In genomic region chr14:62573454-62573853, GRCm38 (mm10) we compare ENCODE assay signal across 16 mouse cellular contexts. TPM values are rescaled to one million over a fixed set of nuclear protein-coding genes. Genes with fewer than 3 reads are reported as not detected.
DNase-seq lines count a peak whose midpoint lies in the region; ATAC-seq and TF ChIP-seq lines count a peak whose summit lies in the region.
"Had no signal": no experiment of that assay in that cellular context is flagged by ENCODE, and none has a peak within 500 bp of the region (broad histone marks: within the 10 kb centered on the region; RNA-seq: fewer than 3 reads in every experiment).

No protein-coding gene starts in this region.

- 0% methylated on average over 2 of the region's 3 CpGs for WGBS in heart, embryonic 11.5 days (ENCODE audit: insufficient replicate concordance)
- 0% methylated on average over 2 of the region's 3 CpGs for WGBS in heart, adult 2 months
- 9% methylated on average over 2 of the region's 3 CpGs for WGBS in lung, embryonic 15.5 days
- 5% methylated on average over 1 of the region's 3 CpGs for WGBS in embryonic facial prominence, embryonic 12.5 days

- H3K27ac ChIP-seq in heart, embryonic 11.5 days (ENCODE audit: low read depth, low read length), result no peak overlapping the region
- no peak overlapping the region for H3K27ac ChIP-seq in heart, adult 2 months
- H3K27ac ChIP-seq in lung, embryonic 15.5 days, result no peak overlapping the region
- no peak overlapping the region for H3K27ac ChIP-seq in embryonic facial prominence, embryonic 12.5 days
- H3K27ac ChIP-seq: stomach, embryonic 15.5 days had no signal

- no peak overlapping the region for H3K9ac ChIP-seq in heart, embryonic 11.5 days (ENCODE audit: low read depth, low read length)
- H3K9ac ChIP-seq in heart, adult 2 months (ENCODE audit: low read depth, low read length), result no peak overlapping the region
- no peak overlapping the region; the same call in 1 of the 2 replicates for H3K9ac ChIP-seq in lung, embryonic 15.5 days
- H3K9ac ChIP-seq in embryonic facial prominence, embryonic 12.5 days, result no peak overlapping the region
- H3K9ac ChIP-seq: stomach, embryonic 15.5 days had no signal

- H3K79me2 ChIP-seq in heart, adult 2 months (replicated peaks; ENCODE audit: control insufficient read depth, insufficient read depth, low read length), result no peaks in the 10 kb centered on the region

- peak overlapping the region; percentile 42; the same call in 1 of the 2 replicates for H3K4me2 ChIP-seq in heart, embryonic 11.5 days
- peak overlapping the region; percentile 16; the same call in 1 of the 2 replicates for H3K4me2 ChIP-seq in lung, embryonic 15.5 days
- H3K4me2 ChIP-seq in embryonic facial prominence, embryonic 12.5 days (replicated peaks), result peak overlapping the region; percentile 24; the same call in 1 of the 2 replicates
- H3K4me2 ChIP-seq: liver, embryonic 11.5 days; stomach, embryonic 15.5 days had no signal

- no peak for DNase-seq in heart, adult 2 months
- DNase-seq in lung, adult 18-20 months, result no peak
- peak; percentile 19 for DNase-seq in R1 (ENCODE audit: low read depth, low spot score)
- no peak for DNase-seq in spleen, adult 12 weeks (ENCODE audit: low spot score)
- DNase-seq in right cerebral cortex, adult 2 months (ENCODE audit: low spot score in 2 of 2), result no peak
- DNase-seq: cerebellum, adult 9-10 months had no signal

- no peaks in the 10 kb centered on the region for H3K36me3 ChIP-seq in heart, embryonic 11.5 days (ENCODE audit: control insufficient read depth, insufficient read depth, low read length)
- H3K36me3 ChIP-seq in heart, adult 2 months (ENCODE audit: control insufficient read depth, insufficient read depth, low read length), result no peaks in the 10 kb centered on the region
- no peaks in the 10 kb centered on the region for H3K36me3 ChIP-seq in lung, embryonic 15.5 days
- no peaks in the 10 kb centered on the region for H3K36me3 ChIP-seq in embryonic facial prominence, embryonic 12.5 days
- H3K36me3 ChIP-seq: stomach, embryonic 15.5 days had no signal

- no peak for TF ChIP-seq POLR2A in heart, adult 2 months (IDR thresholded peaks at IDR 0.05; ENCODE audit: insufficient read depth, low read depth, low read length)

- H3K4me3 ChIP-seq in heart, embryonic 11.5 days (ENCODE audit: low read depth, low read length), result no peak overlapping the region
- H3K4me3 ChIP-seq in heart, adult 2 months, result no peak overlapping the region
- no peak overlapping the region for H3K4me3 ChIP-seq in lung, embryonic 15.5 days
- H3K4me3 ChIP-seq in embryonic facial prominence, embryonic 12.5 days, result no peak overlapping the region
- H3K4me3 ChIP-seq: stomach, embryonic 15.5 days had no signal

- H3K27me3 ChIP-seq in heart, embryonic 11.5 days (ENCODE audit: control insufficient read depth, insufficient read depth, low read length), result no peaks in the 10 kb centered on the region
- H3K27me3 ChIP-seq in heart, adult 2 months (ENCODE audit: control insufficient read depth, insufficient read depth, low read length), result no peaks in the 10 kb centered on the region
- H3K27me3 ChIP-seq in lung, embryonic 15.5 days, result no peaks in the 10 kb centered on the region
- no peaks in the 10 kb centered on the region; the same call in 1 of the 2 replicates for H3K27me3 ChIP-seq in embryonic facial prominence, embryonic 12.5 days
- H3K27me3 ChIP-seq: stomach, embryonic 15.5 days had no signal

- no peak for ATAC-seq in heart, embryonic 11.5 days (replicated peaks; ENCODE audit: insufficient number of reproducible peaks, low FRiP score, low TSS enrichment)
- no peak for ATAC-seq in lung, embryonic 15.5 days (ENCODE audit: borderline replicate concordance, extremely low read depth, low FRiP score, low TSS enrichment)
- no peak for ATAC-seq in embryonic facial prominence, embryonic 12.5 days (ENCODE audit: insufficient number of reproducible peaks, insufficient read depth, low FRiP score, low TSS enrichment)

- no peak for TF ChIP-seq CTCF in heart, adult 2 months (IDR thresholded peaks at IDR 0.05)

- H3K4me1 ChIP-seq in heart, embryonic 11.5 days (ENCODE audit: control insufficient read depth, insufficient read depth, low read length), result peaks cover 2% of the 10 kb centered on the region; the same call in 1 of the 2 replicates
- H3K4me1 ChIP-seq in heart, adult 2 months (ENCODE audit: control insufficient read depth, insufficient read depth, low read length), result no peaks in the 10 kb centered on the region; the same call in 1 of the 2 replicates
- H3K4me1 ChIP-seq in lung, embryonic 15.5 days, result peaks cover 25% of the 10 kb centered on the region; the same call in 1 of the 2 replicates
- peaks cover 8% of the 10 kb centered on the region; the same call in 1 of the 2 replicates for H3K4me1 ChIP-seq in embryonic facial prominence, embryonic 12.5 days

- intact Hi-C loops in heart, adult 2 months (cut with DNase I), result no loop called here

- H3K9me3 ChIP-seq in heart, embryonic 11.5 days (replicated peaks; ENCODE audit: control insufficient read depth, low read length), result no peaks in the 10 kb centered on the region
- H3K9me3 ChIP-seq in lung, embryonic 15.5 days, result no peaks in the 10 kb centered on the region
- H3K9me3 ChIP-seq in embryonic facial prominence, embryonic 12.5 days, result no peaks in the 10 kb centered on the region
- H3K9me3 ChIP-seq: stomach, embryonic 15.5 days had no signal

- no peak for TF ChIP-seq EP300 in heart, adult 2 months (IDR thresholded peaks at IDR 0.05; ENCODE audit: insufficient read depth, low read depth, low read length)

RNA-seq across cellular contexts. Expression of gene Gm4131, which starts 6.7 kb away (rescaled TPM):
- polyA plus RNA-seq in heart, embryonic 11.5 days (2014; fragmentation: Nextera tagmentation; extraction: Ambion mirVana), result not detected in 2 replicates
- not detected for total RNA-seq in heart, adult 2 months (2021)
- polyA plus RNA-seq in heart, adult 2 months (2012; rRNA removed), result not detected in 2 replicates
- polyA plus RNA-seq in lung, embryonic 15.5 days (2015; fragmentation: Nextera tagmentation; extraction: Ambion mirVana), result not detected in 2 replicates
- not detected in 2 replicates for polyA plus RNA-seq in embryonic facial prominence, embryonic 12.5 days (2016; fragmentation: Nextera tagmentation; extraction: Ambion mirVana)
- total RNA-seq: heart, adult 18-20 months; left cerebral cortex, adult 18-20 months had no signal
- polyA plus RNA-seq: C2C12; hindbrain, embryonic 11.5 days; large intestine, adult 2 months; liver, embryonic 11.5 days; stomach, embryonic 15.5 days had no signal

RNA-seq across cellular contexts. Expression of gene Fam124a, which starts 17.9 kb away (rescaled TPM):
- 1.1 and 1.3 TPM in 2 replicates for polyA plus RNA-seq in heart, embryonic 11.5 days (2014; fragmentation: Nextera tagmentation; extraction: Ambion mirVana)
- total RNA-seq in heart, adult 2 months (2021), result 1 to 10 TPM; 3.4 TPM
- 5.6 and 7.9 TPM in 2 replicates for polyA plus RNA-seq in heart, adult 2 months (2012; rRNA removed)
- 5.5 and 5.9 TPM in 2 replicates for polyA plus RNA-seq in lung, embryonic 15.5 days (2015; fragmentation: Nextera tagmentation; extraction: Ambion mirVana)
- 3.6 and 4.3 TPM in 2 replicates for polyA plus RNA-seq in embryonic facial prominence, embryonic 12.5 days (2016; fragmentation: Nextera tagmentation; extraction: Ambion mirVana)
